Mouse (Mus musculus) kidney, adult 2 months (tissue): Measurements from ENCODE around the gene Foxo6. TPM values are rescaled to one million over a fixed set of nuclear protein-coding genes. Genes with fewer than 3 reads are reported as not detected.
A peak's percentile ranks its signal among the peaks of the same experiment; 100 is the strongest.

Source experiments
- DNase-seq: peaks from one replicate; pipeline ENCODE4 v3.0.0; 2021
- H3K27ac ChIP-seq: fragments of 200-500 bp; 2 replicates; pipeline ENCODE4 v1.5.1; 2012; ENCODE audit warnings: low read depth, low read length, control low read depth, inconsistent platforms; ENCODE audit not compliant: insufficient read depth
- H3K27me3 ChIP-seq: fragments of 200-500 bp; replicated peaks from 2 replicates; pipeline ENCODE4 v1.6.1; 2012; ENCODE audit warnings: mild to moderate bottlenecking, moderate library complexity, low read length, inconsistent platforms; ENCODE audit not compliant: control insufficient read depth, insufficient read depth
- H3K36me3 ChIP-seq: fragments of 200-500 bp; 2 replicates; pipeline ENCODE4 v1.6.1; 2012; ENCODE audit warnings: mild to moderate bottlenecking, moderate library complexity, low read length, inconsistent platforms; ENCODE audit not compliant: control insufficient read depth, insufficient read depth
- H3K4me1 ChIP-seq: fragments of 200-500 bp; 2 replicates; pipeline ENCODE4 v1.6.1; 2011; ENCODE audit warnings: low read length; ENCODE audit not compliant: control insufficient read depth, insufficient read depth
- H3K4me3 ChIP-seq: fragments of 200-500 bp; 2 replicates; pipeline ENCODE4 v1.5.1; 2011; ENCODE audit warnings: mild to moderate bottlenecking, low read depth, low read length, control low read depth; ENCODE audit not compliant: insufficient read depth
- CTCF ChIP-seq: fragments of 200-500 bp; conservative IDR thresholded peaks from 2 replicates; pipeline ENCODE4 v1.5.1; 2011; ENCODE audit warnings: low read depth, mild to moderate bottlenecking, control low read depth, low read length, moderate library complexity, mixed read lengths; ENCODE audit not compliant: insufficient read depth, insufficient read length
- POLR2A ChIP-seq: fragments of 200-500 bp; IDR thresholded peaks from one replicate; pipeline ENCODE4 v1.6.1; 2011; ENCODE audit warnings: low read depth, low read length, control low read depth
- WGBS: fragments of 180-500 bp; shearing (Covaris S2); methylation state at CpG from one replicate; pipeline ENCODE4 v1.1.7; 2018; 5-methylcytosine and 5-hydroxymethylcytosine counted together
- polyA plus RNA-seq: library from polyadenylated mRNA; depleted of rRNA; stranded (reverse); fragments of >200 nt; gene quantifications from 2 replicates; pipeline ENCODE4 v1.2.3, GENCODE M21; 2012

Foxo6 gene
- polyA plus RNA-seq, 1 experiment, result 0.61 TPM

DNA sequence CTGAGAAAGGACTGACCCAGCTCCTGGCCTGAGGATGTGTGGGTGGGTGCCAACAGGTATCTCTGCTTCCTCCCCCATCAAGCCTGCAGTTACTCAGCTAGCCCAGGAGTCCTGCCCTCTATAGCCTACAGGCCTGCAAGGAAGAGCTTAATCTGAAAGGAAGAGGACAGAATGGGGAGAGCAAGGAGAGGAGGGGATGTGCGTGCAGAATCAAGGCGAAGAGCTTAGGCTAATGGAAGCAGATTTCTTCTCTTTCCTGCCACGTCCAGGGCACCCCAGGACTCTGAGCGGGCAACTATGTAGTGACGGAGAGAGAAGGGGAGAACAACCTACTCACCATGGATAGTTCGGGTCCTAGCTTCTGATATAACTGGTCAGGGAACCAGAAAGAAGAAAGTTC, 37.9 kb upstream of the Foxo6 start:
- 76% methylated on average over 6 of the region's 6 CpGs for WGBS
- Histone ChIP-seq H3K36me3 (no peaks in the 10 kb centered on the region), H3K27ac (no peak overlapping the region), H3K27me3 (no peaks in the 10 kb centered on the region), H3K4me3 (no peak overlapping the region), H3K4me1 (no peaks in the 10 kb centered on the region)
- no peak for DNase-seq
- TF ChIP-seq CTCF (no peak), POLR2A (no peak)

DNA sequence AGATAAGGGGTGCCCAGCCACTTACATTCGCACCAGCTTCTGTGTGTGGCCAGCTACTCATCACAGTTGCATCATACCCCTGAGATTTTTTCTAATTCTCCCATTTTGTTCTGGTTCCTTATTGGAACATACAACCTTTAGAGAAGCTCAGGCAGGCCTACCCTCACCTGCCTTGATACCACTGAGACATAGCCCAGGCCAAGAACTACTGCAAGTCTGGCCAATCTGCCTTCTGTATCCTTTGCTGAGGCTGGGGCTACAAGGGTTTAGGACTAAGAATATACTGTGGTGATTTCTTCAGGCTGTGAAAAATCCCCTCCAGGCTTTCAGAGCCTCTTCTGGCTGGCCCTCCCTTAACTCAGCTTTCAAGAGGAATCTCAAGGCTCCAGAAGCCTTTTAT, 36.7 kb upstream of the Foxo6 start:
- Histone ChIP-seq H3K4me3 (no peak overlapping the region), H3K4me1 (no peaks in the 10 kb centered on the region), H3K27me3 (no peaks in the 10 kb centered on the region), H3K27ac (no peak overlapping the region), H3K36me3 (no peaks in the 10 kb centered on the region)
- DNase-seq, result no peak
- 86% methylated on average over 1 of the region's 1 CpGs for WGBS
- TF ChIP-seq CTCF, result no peak
- TF ChIP-seq POLR2A, result no peak

GRCm38 (mm10) chr4:120323198-120323597, 36.0 kb upstream of the Foxo6 start:
- no peak overlapping the region for H3K27ac ChIP-seq
- peak; percentile 33 for DNase-seq

GRCm38 (mm10) chr4:120317541-120317940, 30.4 kb upstream of the Foxo6 start:
- H3K27ac ChIP-seq, result no peak overlapping the region
- H3K4me1 ChIP-seq, result no peaks in the 10 kb centered on the region
- DNase-seq, result no peak
- H3K36me3 ChIP-seq, result no peaks in the 10 kb centered on the region
- H3K27me3 ChIP-seq, result no peaks in the 10 kb centered on the region
- H3K4me3 ChIP-seq, result no peak overlapping the region
- TF ChIP-seq POLR2A (no peak), CTCF (no peak)
- 58% methylated on average over 2 of the region's 2 CpGs for WGBS

More at GRCm38 (mm10) chr4:120323198-120323597, 36.0 kb upstream of the Foxo6 start:
- TF ChIP-seq POLR2A (no peak), CTCF (peak; percentile 72)
- H3K4me1 ChIP-seq, result no peaks in the 10 kb centered on the region
- 24% methylated on average over 6 of the region's 6 CpGs for WGBS
- no peaks in the 10 kb centered on the region for H3K36me3 ChIP-seq
- H3K4me3 ChIP-seq, result no peak overlapping the region
- H3K27me3 ChIP-seq, result no peaks in the 10 kb centered on the region

- TF ChIP-seq CTCF, result no peak
- TF ChIP-seq POLR2A, result no peak
- Histone ChIP-seq H3K4me1 (no peaks in the 10 kb centered on the region), H3K36me3 (no peaks in the 10 kb centered on the region), H3K27me3 (no peaks in the 10 kb centered on the region), H3K27ac (no peak overlapping the region), H3K4me3 (no peak overlapping the region)
- 84% methylated on average over 4 of the region's 4 CpGs for whole genome bisulfite sequencing
- DNase-seq, result no peak
These were observed 29.6 kb upstream of the Foxo6 start for GRCm38 (mm10) chr4:120316716-120317115.

DNA sequence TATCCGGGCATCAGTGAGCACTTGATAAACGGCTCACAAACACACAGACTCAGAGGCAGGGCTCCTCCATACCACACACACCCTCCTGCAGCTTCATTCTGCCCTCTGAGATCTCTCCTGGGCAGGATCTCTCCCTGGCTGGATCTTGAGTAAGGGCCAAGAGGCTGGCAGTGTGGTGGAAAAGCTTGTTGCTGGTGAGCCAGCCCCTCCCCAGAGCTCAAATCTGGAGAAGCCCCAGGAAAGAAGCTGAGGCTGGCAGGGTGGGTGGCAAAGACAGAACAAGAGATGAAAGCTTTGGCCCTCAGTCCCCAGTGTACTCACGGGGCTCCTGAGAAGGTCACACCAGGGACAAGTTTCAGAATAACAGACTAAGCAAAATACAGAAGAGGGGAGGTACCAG, 27.4 kb upstream of the Foxo6 start:
- TF ChIP-seq POLR2A, result no peak
- TF ChIP-seq CTCF, result no peak
- 30% methylated on average over 3 of the region's 3 CpGs for WGBS
- H3K4me1 ChIP-seq, result no peaks in the 10 kb centered on the region
- no peaks in the 10 kb centered on the region for H3K27me3 ChIP-seq
- H3K27ac ChIP-seq, result no peak overlapping the region
- no peak overlapping the region for H3K4me3 ChIP-seq
- DNase-seq, result no peak
- H3K36me3 ChIP-seq, result no peaks in the 10 kb centered on the region

GRCm38 (mm10) chr4:120313309-120313708, 26.2 kb upstream of the Foxo6 start:
- TF ChIP-seq CTCF, result no peak
- no peak for TF ChIP-seq POLR2A
- H3K4me1 ChIP-seq, result no peaks in the 10 kb centered on the region
- H3K4me3 ChIP-seq, result no peak overlapping the region
- no peak for DNase-seq
- no peaks in the 10 kb centered on the region for H3K36me3 ChIP-seq
- 73% methylated on average over 5 of the region's 5 CpGs for WGBS
- H3K27ac ChIP-seq, result no peak overlapping the region
- H3K27me3 ChIP-seq, result no peaks in the 10 kb centered on the region

- WGBS, result 16% methylated on average over 9 of the region's 9 CpGs
- no peak for DNase-seq
- no peak for TF ChIP-seq CTCF
- no peak for TF ChIP-seq POLR2A
- H3K4me1 ChIP-seq, result no peaks in the 10 kb centered on the region
- no peak overlapping the region for H3K27ac ChIP-seq
- no peaks in the 10 kb centered on the region for H3K27me3 ChIP-seq
- H3K4me3 ChIP-seq, result no peak overlapping the region
- no peaks in the 10 kb centered on the region for H3K36me3 ChIP-seq
These were observed 17.4 kb upstream of the Foxo6 start for GRCm38 (mm10) chr4:120304580-120304979.
